Mouse (Mus musculus): ENCODE data around the gene Adamts2.

GRCm38 (mm10) chr11:50720856-50721550, 119.1 kb downstream of the Adamts2 start:
- TF ChIP-seq CTCF (IDR thresholded peaks at IDR 0.05; ENCODE audit: control insufficient read depth, insufficient read depth, insufficient replicate concordance, low read depth, low read length) (no peak), POLR2A (IDR thresholded peaks at IDR 0.05; ENCODE audit: control insufficient read depth, low read depth, low read length) (no peak)
